Mouse (Mus musculus) ES-E14 (cell line): ENCODE results near the gene Mpig6b. TPM values are rescaled to one million over a fixed set of nuclear protein-coding genes. Genes with fewer than 3 reads are reported as not detected.

Experiments
- DNase-seq: peaks from one replicate; pipeline ENCODE4 v3.0.0-alpha.2; 2013; ENCODE audit warnings: low read depth, low spot score
- H3K27ac ChIP-seq: 2 replicates; pipeline ENCODE4 v1.5.1; 2012; ENCODE audit warnings: low read depth, mild to moderate bottlenecking, low read length, moderate library complexity, mixed read lengths; ENCODE audit not compliant: poor library complexity, insufficient read depth, severe bottlenecking
- H3K36me3 ChIP-seq: 2 replicates; pipeline ENCODE4 v1.6.1; 2012; ENCODE audit warnings: mild to moderate bottlenecking, low read length, moderate library complexity, mixed read lengths; ENCODE audit not compliant: control insufficient read depth, poor library complexity, insufficient read depth, severe bottlenecking
- H3K4me1 ChIP-seq, 2 experiments: fragments of 150-350 bp in 1 of 2; sonication (generic) in 1 of 2; 2 replicates each; pipeline ENCODE4 v1.6.1; 2012; ENCODE audit warnings: low read length in 2 of 2, mild to moderate bottlenecking in 1 of 2, mixed read lengths in 1 of 2; ENCODE audit not compliant: control insufficient read depth in 2 of 2, insufficient read depth in 2 of 2, poor library complexity in 1 of 2
- H3K4me3 ChIP-seq, 2 experiments: fragments of 150-350 bp in 1 of 2; sonication (generic) in 1 of 2; 2 replicates each; pipeline ENCODE4 v1.5.1; 2012; ENCODE audit warnings: low read length in 2 of 2, low read depth in 1 of 2, mild to moderate bottlenecking in 1 of 2, mixed read lengths in 1 of 2; ENCODE audit not compliant: insufficient read depth in 1 of 2, poor library complexity in 1 of 2, severe bottlenecking in 1 of 2
- H3K9ac ChIP-seq: 2 replicates; pipeline ENCODE4 v1.6.1; 2012; ENCODE audit warnings: low read depth, mild to moderate bottlenecking, low read length, mixed read lengths; ENCODE audit not compliant: poor library complexity, insufficient read depth, severe bottlenecking
- H3K9me3 ChIP-seq: fragments of 150-350 bp; sonication (generic); 2 replicates; pipeline ENCODE4 v1.6.1; 2012; ENCODE audit warnings: low read depth, mild to moderate bottlenecking, low read length; ENCODE audit not compliant: control insufficient read depth, insufficient read depth
- CHD2 ChIP-seq: IDR thresholded peaks from 2 replicates; pipeline ENCODE4 v1.6.1; 2014; ENCODE audit warnings: mild to moderate bottlenecking, low read depth, low read length, inconsistent platforms
- HCFC1 ChIP-seq: IDR thresholded peaks from 2 replicates; pipeline ENCODE4 v1.6.1; 2012; ENCODE audit warnings: low read length, inconsistent platforms, borderline replicate concordance; ENCODE audit not compliant: insufficient read depth
- MAFK ChIP-seq: IDR thresholded peaks from 2 replicates; pipeline ENCODE4 v1.6.1; 2014; ENCODE audit warnings: mild to moderate bottlenecking, low read depth, low read length, inconsistent platforms; ENCODE audit not compliant: insufficient read depth
- ZC3H11A ChIP-seq: IDR thresholded peaks from 2 replicates; pipeline ENCODE4 v1.6.1; 2012; ENCODE audit warnings: low read depth, mild to moderate bottlenecking, inconsistent platforms, low read length, borderline replicate concordance
- ZNF384 ChIP-seq: IDR thresholded peaks from 2 replicates; pipeline ENCODE4 v1.6.1; 2012; ENCODE audit warnings: low read depth, low read length, inconsistent platforms
- in situ Hi-C, 2 experiments: fragments of 600-800 bp; cut with MboI; formaldehyde crosslinking; loops; one replicate each; pipeline ENCODE4 v1.15.1; 2025; ENCODE audit warnings: low sequenced_read_pairs in 2 of 2, inconsistent platforms in 1 of 2; ENCODE audit not compliant: unreplicated experiment in 2 of 2
- total RNA-seq: library from RNA; depleted of rRNA; stranded (reverse); fragments of 300-350 nt; gene quantifications from 2 replicates; pipeline ENCODE4 v1.2.3, GENCODE M21; 2012

Gene Mpig6b
- total RNA-seq, 1 experiment = not detected

DNA sequence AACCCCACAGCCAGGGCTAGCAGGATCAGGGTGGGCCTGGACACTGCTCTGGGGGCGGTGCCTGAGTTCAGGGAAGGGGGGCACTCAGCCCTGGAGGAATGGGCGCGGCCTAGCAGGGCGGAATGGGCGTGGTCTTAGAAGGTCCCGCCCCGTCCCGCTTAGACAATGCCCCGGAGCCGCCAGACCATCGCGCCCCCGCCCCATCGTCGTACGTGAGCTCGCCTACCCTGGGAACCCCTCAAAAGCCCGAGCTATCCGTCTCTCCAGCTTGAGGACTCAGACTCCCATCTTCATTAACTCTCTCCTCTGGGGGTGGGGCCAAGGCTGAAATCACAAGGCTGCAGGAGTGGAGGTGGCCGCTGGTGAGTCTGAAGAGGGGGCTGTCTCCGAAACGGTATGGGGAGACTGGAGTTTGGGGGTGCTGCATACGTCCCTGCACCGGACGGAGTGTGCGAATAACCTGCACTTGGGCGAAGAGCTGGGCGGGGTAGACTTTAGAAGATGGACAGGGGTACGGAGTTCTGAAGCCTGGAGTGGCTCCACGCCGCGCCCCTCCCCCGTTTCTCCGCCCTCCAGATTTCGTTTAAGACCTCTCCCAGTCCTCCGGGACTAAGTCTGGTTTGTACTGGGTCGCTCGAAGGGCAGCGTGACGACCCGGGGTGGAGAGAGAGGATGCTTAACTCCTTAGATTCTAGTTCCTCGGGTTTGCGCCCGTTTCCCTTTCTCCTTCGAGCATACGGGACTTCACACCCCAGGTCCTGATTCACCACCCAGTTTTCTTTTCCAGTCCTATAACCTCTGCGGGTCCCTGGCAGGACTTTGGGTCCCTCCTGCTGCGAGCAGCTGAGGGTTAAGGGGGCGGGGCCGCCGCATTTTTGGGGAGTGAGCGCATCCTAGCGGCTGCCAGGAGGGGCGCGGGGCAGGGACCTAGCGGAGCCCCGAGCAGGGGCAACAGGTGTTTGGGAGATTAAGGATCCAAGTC is 6.8 kb downstream of the Mpig6b start, which contains the start of gene Ddah2:
Gene Ddah2 (plus strand): TSS at position 125 of the 982 bp plus-strand sequence.
- in situ Hi-C loops = no loop called here
- H3K36me3 ChIP-seq = peaks cover 28% of the 10 kb centered on the region

DNA sequence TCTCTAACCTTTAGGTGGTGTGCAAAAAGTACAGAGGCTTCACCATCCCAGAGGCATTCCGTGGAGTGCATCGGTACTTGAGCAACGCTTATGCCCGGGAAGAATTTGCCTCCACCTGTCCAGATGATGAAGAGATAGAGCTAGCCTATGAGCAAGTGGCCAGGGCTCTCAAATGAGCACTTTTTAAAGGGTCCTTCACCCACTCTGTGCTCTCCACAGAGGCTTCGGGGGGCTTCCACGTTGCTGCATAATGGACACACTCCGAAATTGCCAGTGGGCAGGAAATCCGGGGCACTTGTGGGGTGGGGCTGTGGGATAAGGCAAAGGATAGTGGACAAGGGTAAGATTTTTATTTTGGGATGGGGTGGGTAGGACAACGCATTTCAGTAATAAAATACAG is 7.7 kb downstream of the Mpig6b start:
- Histone ChIP-seq H3K4me1 (peaks cover 2 to 24% of the 10 kb centered on the region in 2 experiments), H3K4me3 (no peak overlapping the region; a peak in 1 of 4 replicates), H3K9ac (no peak overlapping the region), H3K9me3 (no peaks in the 10 kb centered on the region), H3K36me3 (peaks cover 34% of the 10 kb centered on the region), H3K27ac (no peak overlapping the region)
- TF ChIP-seq HCFC1 (no peak), ZC3H11A (no peak), MAFK (no peak), CHD2 (no peak), ZNF384 (no peak)
- no peak for DNase-seq
- in situ Hi-C loops = no loop called here

More for the DNA sequence above, 6.8 kb downstream of the Mpig6b start, which contains the start of gene Ddah2:
- Histone ChIP-seq H3K4me3 (peak within 1 kb of the TSS; percentile 86 to 88), H3K9me3 (no peaks in the 10 kb centered on the region), H3K9ac (peak within 1 kb of the TSS; percentile 87), H3K27ac (peak within 1 kb of the TSS; percentile 72), H3K4me1 (peaks cover 5 to 31% of the 10 kb centered on the region in 2 experiments)
- DNase-seq = peak; percentile 79
- no peak for TF ChIP-seq MAFK

DNA sequence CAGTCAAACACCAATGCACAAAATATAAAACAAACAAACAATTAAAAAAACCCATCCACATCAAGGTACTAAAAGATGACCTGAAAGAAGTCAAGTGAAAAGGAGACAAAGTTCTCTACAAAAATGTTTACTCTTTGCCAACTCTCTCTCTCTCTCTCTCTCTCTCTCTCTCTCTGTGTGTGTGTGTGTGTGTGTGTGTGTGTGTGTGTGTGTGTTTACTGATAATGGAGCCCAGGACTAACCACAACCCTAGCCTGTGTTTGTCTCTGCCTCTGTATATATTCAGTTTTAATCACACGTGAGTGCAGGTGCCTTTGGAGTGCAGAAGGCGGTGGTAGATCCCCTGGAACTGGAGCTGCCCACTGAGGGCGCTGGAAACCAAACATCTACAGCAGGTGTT is 8.9 kb downstream of the Mpig6b start:
- H3K9me3 ChIP-seq = no peaks in the 10 kb centered on the region
- H3K4me1 ChIP-seq = peaks cover 0 to 30% of the 10 kb centered on the region in 2 experiments
- no peak overlapping the region for H3K9ac ChIP-seq
- H3K36me3 ChIP-seq = peaks cover 43% of the 10 kb centered on the region
- TF ChIP-seq MAFK = no peak
- TF ChIP-seq ZNF384 = no peak
- TF ChIP-seq CHD2 = no peak
- TF ChIP-seq ZC3H11A = no peak
- no peak for TF ChIP-seq HCFC1
- H3K4me3 ChIP-seq = no peak overlapping the region
- in situ Hi-C loops = no loop called here
- H3K27ac ChIP-seq = no peak overlapping the region
- no peak for DNase-seq

DNA sequence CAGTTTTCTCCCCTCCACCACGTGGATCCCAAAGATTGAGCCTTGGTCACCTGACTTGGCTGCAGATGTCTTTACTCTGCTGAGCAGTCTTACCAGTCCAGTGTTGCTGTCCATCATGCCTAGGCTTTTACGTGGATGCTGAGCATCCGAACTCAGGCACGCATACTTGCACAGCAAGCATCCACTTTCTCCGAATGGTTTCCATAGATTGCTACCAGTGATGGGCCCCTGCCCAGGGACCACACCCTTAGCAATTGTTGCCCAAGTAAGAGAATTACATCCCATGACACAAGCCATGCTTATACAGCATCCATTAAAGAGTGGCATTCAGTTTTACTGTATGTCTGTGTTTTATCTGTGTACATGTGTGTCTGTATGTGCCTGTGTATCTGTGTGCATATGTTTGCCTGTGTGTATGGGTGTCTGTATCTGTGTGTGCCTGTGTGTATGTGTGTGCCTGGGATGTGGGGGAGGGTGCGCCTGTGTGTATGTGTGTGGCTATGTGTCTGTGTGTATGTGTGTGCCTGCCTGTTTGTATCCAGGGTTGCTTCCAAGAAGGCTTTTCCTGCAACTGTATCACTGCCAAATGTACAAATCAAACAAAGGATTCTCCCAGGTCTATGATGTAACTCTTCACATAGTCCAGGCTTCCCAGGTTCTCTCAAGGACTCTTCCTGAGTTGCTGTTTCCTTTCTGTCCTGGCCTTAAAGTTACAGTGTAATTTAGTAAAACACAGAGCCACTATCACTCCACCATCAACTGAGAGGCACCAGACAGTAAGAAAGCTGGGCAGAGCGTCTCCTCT is 10.1 kb downstream of the Mpig6b start:
- DNase-seq = no peak
- H3K9ac ChIP-seq = no peak overlapping the region
- no peak for TF ChIP-seq MAFK
- peaks cover 38% of the 10 kb centered on the region for H3K36me3 ChIP-seq
- no peak overlapping the region for H3K4me3 ChIP-seq
- in situ Hi-C loops = no loop called here
- H3K4me1 ChIP-seq = peaks cover 0 to 26% of the 10 kb centered on the region in 2 experiments; a peak in 3 of 4 replicates
- no peaks in the 10 kb centered on the region for H3K9me3 ChIP-seq
- no peak overlapping the region for H3K27ac ChIP-seq
